Mouse (Mus musculus) liver, adult 2 months (tissue): ENCODE measurements around the gene Ovca2. TPM values are rescaled to one million over a fixed set of nuclear protein-coding genes. Genes with fewer than 3 reads are reported as not detected.
A peak's percentile ranks its signal among the peaks of the same experiment; 100 is the strongest.

Experiments used
- DNase-seq: peaks from one replicate; pipeline ENCODE4 v3.0.0-alpha.2; 2011; ENCODE audit warnings: low read depth, low spot score; ENCODE audit errors: extremely low read depth
- H3K27ac ChIP-seq: fragments of 200-500 bp; replicated peaks from 2 replicates; pipeline ENCODE4 v1.5.1; 2012; ENCODE audit warnings: low read depth, mild to moderate bottlenecking, control low read depth, inconsistent platforms, low read length; ENCODE audit not compliant: insufficient read depth
- H3K27me3 ChIP-seq: fragments of 200-500 bp; 2 replicates; pipeline ENCODE4 v1.6.1; 2012; ENCODE audit warnings: mild to moderate bottlenecking, moderate library complexity, low read length, inconsistent platforms; ENCODE audit not compliant: control insufficient read depth, insufficient read depth
- H3K36me3 ChIP-seq: fragments of 200-500 bp; 2 replicates; pipeline ENCODE4 v1.6.1; 2012; ENCODE audit warnings: low read length, inconsistent platforms; ENCODE audit not compliant: control insufficient read depth, insufficient read depth
- H3K4me1 ChIP-seq: fragments of 200-500 bp; 2 replicates; pipeline ENCODE4 v1.6.1; 2011; ENCODE audit warnings: low read length; ENCODE audit not compliant: control insufficient read depth, insufficient read depth
- H3K4me3 ChIP-seq: fragments of 200-500 bp; 2 replicates; pipeline ENCODE4 v1.5.1; 2011; ENCODE audit warnings: low read depth, mild to moderate bottlenecking, control low read depth, low read length, moderate library complexity; ENCODE audit not compliant: insufficient read depth
- H3K79me2 ChIP-seq: fragments of 200-500 bp; 2 replicates; pipeline ENCODE4 v1.6.1; 2012; ENCODE audit warnings: inconsistent platforms, mild to moderate bottlenecking, low read length, moderate library complexity; ENCODE audit not compliant: control insufficient read depth, insufficient read depth
- H3K9ac ChIP-seq: fragments of 200-500 bp; 2 replicates; pipeline ENCODE4 v1.6.1; 2012; ENCODE audit warnings: low read depth, mild to moderate bottlenecking, control low read depth, inconsistent platforms, low read length
- CTCF ChIP-seq: fragments of 200-500 bp; IDR thresholded peaks from 2 replicates; pipeline ENCODE4 v1.5.1; 2011; ENCODE audit warnings: low read depth, low read length, control low read depth
- POLR2A ChIP-seq: fragments of 200-500 bp; IDR thresholded peaks from 2 replicates; pipeline ENCODE4 v1.6.1; 2011; ENCODE audit warnings: low read length, control low read depth; ENCODE audit not compliant: insufficient read depth; ENCODE audit errors: extremely low read depth
- WGBS: fragments of 180-500 bp; shearing (Covaris S2); methylation state at CpG from one replicate; pipeline ENCODE4 v1.1.7; 2018; 5-methylcytosine and 5-hydroxymethylcytosine counted together
- polyA plus RNA-seq: library from polyadenylated mRNA; depleted of rRNA; stranded (reverse); fragments of >200 nt; gene quantifications from 2 replicates; pipeline ENCODE4 v1.2.3, GENCODE M21; 2012
- total RNA-seq: library from RNA; depleted of rRNA; stranded (reverse); fragments of >200 nt; gene quantifications from 2 replicates; pipeline ENCODE4 v1.2.3, GENCODE M21; 2014

The Ovca2 gene
- total and polyA plus RNA-seq, 2 experiments, result 5.7 to 6.7 TPM

GRCm38 (mm10) chr11:75160954-75161353, 17.7 kb downstream of the Ovca2 start:
- H3K36me3 ChIP-seq, result peaks cover 4% of the 10 kb centered on the region; the same call in 1 of the 2 replicates
- DNase-seq, result no peak

GRCm38 (mm10) chr11:75159564-75159963, 19.1 kb downstream of the Ovca2 start:
- 57% methylated on average over 2 of the region's 2 CpGs for WGBS
- Histone ChIP-seq H3K4me3 (no peak overlapping the region), H3K4me1 (peaks cover 7% of the 10 kb centered on the region; the same call in 1 of the 2 replicates), H3K79me2 (no peaks in the 10 kb centered on the region), H3K27me3 (no peaks in the 10 kb centered on the region), H3K9ac (no peak overlapping the region), H3K36me3 (peaks cover 4% of the 10 kb centered on the region; the same call in 1 of the 2 replicates), H3K27ac (no peak overlapping the region)
- DNase-seq, result no peak
- TF ChIP-seq POLR2A (no peak), CTCF (peak; percentile 80)

More at GRCm38 (mm10) chr11:75160954-75161353, 17.7 kb downstream of the Ovca2 start:
- peaks cover 4% of the 10 kb centered on the region; the same call in 1 of the 2 replicates for H3K27me3 ChIP-seq
- TF ChIP-seq POLR2A, result no peak
- no peaks in the 10 kb centered on the region for H3K79me2 ChIP-seq
- H3K27ac ChIP-seq, result no peak overlapping the region
- no peak overlapping the region for H3K4me3 ChIP-seq
- peaks cover 11% of the 10 kb centered on the region; the same call in 1 of the 2 replicates for H3K4me1 ChIP-seq
- no peak overlapping the region for H3K9ac ChIP-seq
- 86% methylated on average over 7 of the region's 7 CpGs for WGBS

- Histone ChIP-seq H3K4me1 (peaks cover 3% of the 10 kb centered on the region; the same call in 1 of the 2 replicates), H3K36me3 (peaks cover 4% of the 10 kb centered on the region; the same call in 1 of the 2 replicates), H3K4me3 (no peak overlapping the region), H3K79me2 (no peaks in the 10 kb centered on the region), H3K27me3 (no peaks in the 10 kb centered on the region), H3K9ac (no peak overlapping the region), H3K27ac (no peak overlapping the region)
- DNase-seq, result no peak
- TF ChIP-seq CTCF (no peak), POLR2A (no peak)
- 83% methylated on average over 14 of the region's 14 CpGs for WGBS
Observed at GRCm38 (mm10) chr11:75158432-75158831, 20.2 kb downstream of the Ovca2 start.

- Histone ChIP-seq H3K4me3 (no peak overlapping the region), H3K4me1 (no peaks in the 10 kb centered on the region), H3K27me3 (no peaks in the 10 kb centered on the region), H3K9ac (no peak overlapping the region), H3K27ac (no peak overlapping the region), H3K79me2 (no peaks in the 10 kb centered on the region), H3K36me3 (peaks cover 4% of the 10 kb centered on the region; the same call in 1 of the 2 replicates)
- no peak for DNase-seq
- 48% methylated on average over 2 of the region's 2 CpGs for WGBS
- no peak for TF ChIP-seq CTCF
- TF ChIP-seq POLR2A, result no peak
Observed at GRCm38 (mm10) chr11:75157901-75158300, 20.7 kb downstream of the Ovca2 start.

GRCm38 (mm10) chr11:75157037-75157436, 21.6 kb downstream of the Ovca2 start:
- no peak overlapping the region for H3K27ac ChIP-seq
- 65% methylated on average over 4 of the region's 4 CpGs for WGBS
- no peak for TF ChIP-seq POLR2A
- no peak for TF ChIP-seq CTCF

GRCm38 (mm10) chr11:75156416-75156815, 22.2 kb downstream of the Ovca2 start:
- no peak overlapping the region for H3K9ac ChIP-seq
- no peak for TF ChIP-seq POLR2A
- 80% methylated on average over 5 of the region's 5 CpGs for WGBS
- no peak for DNase-seq
- H3K4me3 ChIP-seq, result no peak overlapping the region
- H3K27ac ChIP-seq, result no peak overlapping the region
- no peaks in the 10 kb centered on the region for H3K4me1 ChIP-seq
- no peaks in the 10 kb centered on the region for H3K27me3 ChIP-seq
- H3K36me3 ChIP-seq, result 0 out of 2 replicates have a peak, but pooled peaks cover 4% of the 10 kb centered on the region
- H3K79me2 ChIP-seq, result no peaks in the 10 kb centered on the region

More at GRCm38 (mm10) chr11:75157037-75157436, 21.6 kb downstream of the Ovca2 start:
- no peaks in the 10 kb centered on the region for H3K79me2 ChIP-seq
- H3K9ac ChIP-seq, result no peak overlapping the region
- 0 out of 2 replicates have a peak, but pooled peaks cover 4% of the 10 kb centered on the region for H3K36me3 ChIP-seq
- no peaks in the 10 kb centered on the region for H3K27me3 ChIP-seq
- no peak for DNase-seq
- no peak overlapping the region for H3K4me3 ChIP-seq
- H3K4me1 ChIP-seq, result no peaks in the 10 kb centered on the region
